Mouse (Mus musculus) heart, embryonic 16.5 days (tissue): Measurements from ENCODE around the gene Tpm1. TPM values are rescaled to one million over a fixed set of nuclear protein-coding genes. Genes with fewer than 3 reads are reported as not detected.

ENCODE experiments used
- ATAC-seq: fragments of 200-750 bp; cut with Nextera tagmentation; replicated peaks from 2 replicates; pipeline ENCODE4 v1.8.0; 2017; ENCODE audit warnings: moderate number of reproducible peaks; ENCODE audit not compliant: insufficient read depth, low FRiP score; ENCODE audit errors: extremely low read depth
- H3K27ac ChIP-seq: fragments of 300-500 bp; sonication (generic); 2 replicates; pipeline ENCODE4 v1.5.1; 2014; ENCODE audit warnings: mild to moderate bottlenecking, low read length, control low read depth, moderate library complexity
- H3K27me3 ChIP-seq: fragments of 300-500 bp; sonication (generic); 2 replicates; pipeline ENCODE4 v1.6.1; 2014; ENCODE audit warnings: low read length, mixed read lengths; ENCODE audit not compliant: control insufficient read depth, insufficient read depth
- H3K36me3 ChIP-seq: fragments of 300-500 bp; sonication (generic); 2 replicates; pipeline ENCODE4 v1.6.1; 2014; ENCODE audit not compliant: control insufficient read depth, insufficient read depth
- H3K4me1 ChIP-seq: fragments of 300-500 bp; sonication (generic); 2 replicates; pipeline ENCODE4 v1.6.1; 2014; ENCODE audit warnings: low read length, mixed read lengths; ENCODE audit not compliant: control insufficient read depth, insufficient read depth
- H3K4me2 ChIP-seq: fragments of 300-500 bp; sonication (generic); 2 replicates; pipeline ENCODE4 v1.6.1; 2014; ENCODE audit warnings: low read depth, mild to moderate bottlenecking, control low read depth, low read length
- H3K4me3 ChIP-seq: fragments of 300-500 bp; sonication (generic); 2 replicates; pipeline ENCODE4 v1.5.1; 2014; ENCODE audit warnings: mild to moderate bottlenecking, control low read depth, low read length
- H3K9ac ChIP-seq: fragments of 300-500 bp; sonication (generic); 2 replicates; pipeline ENCODE4 v1.6.1; 2014; ENCODE audit warnings: low read length, control low read depth
- H3K9me3 ChIP-seq: fragments of 300-500 bp; sonication (generic); replicated peaks from 2 replicates; pipeline ENCODE4 v1.6.1; 2016; ENCODE audit warnings: low read length; ENCODE audit not compliant: control insufficient read depth
- WGBS: fragments of 180-500 bp; shearing (Covaris S2); extraction: QIAGEN DNeasy Blood & Tissue Kit; methylation state at CpG from one replicate; pipeline ENCODE4 v1.1.7; 2014; 5-methylcytosine and 5-hydroxymethylcytosine counted together
- polyA plus RNA-seq: library from polyadenylated mRNA; unstranded; fragments of >200 nt; fragmentation: Nextera tagmentation; extraction: Ambion mirVana; gene quantifications from 2 replicates; pipeline ENCODE4 v1.2.1, GENCODE M21; 2015

Gene Tpm1
- polyA plus RNA-seq, 1 experiment from 2014 or later: 5,310 TPM

- H3K27ac ChIP-seq: peak overlapping the region; percentile 56
- H3K27me3 ChIP-seq: no peaks in the 10 kb centered on the region
- peaks cover 44% of the 10 kb centered on the region for H3K36me3 ChIP-seq
- 27% methylated on average over 17 of the region's 17 CpGs for WGBS
- H3K4me3 ChIP-seq: no peak overlapping the region
- peaks cover 26% of the 10 kb centered on the region for H3K4me1 ChIP-seq
- no peak overlapping the region for H3K9ac ChIP-seq
- no peak overlapping the region for H3K4me2 ChIP-seq
- ATAC-seq: 0 out of 2 replicates have a peak, but pooled peaks have one; percentile 21
- H3K9me3 ChIP-seq: no peaks in the 10 kb centered on the region
Observed at GRCm38 (mm10) chr9:67024889-67025692, 24.1 kb downstream of the Tpm1 start.

DNA sequence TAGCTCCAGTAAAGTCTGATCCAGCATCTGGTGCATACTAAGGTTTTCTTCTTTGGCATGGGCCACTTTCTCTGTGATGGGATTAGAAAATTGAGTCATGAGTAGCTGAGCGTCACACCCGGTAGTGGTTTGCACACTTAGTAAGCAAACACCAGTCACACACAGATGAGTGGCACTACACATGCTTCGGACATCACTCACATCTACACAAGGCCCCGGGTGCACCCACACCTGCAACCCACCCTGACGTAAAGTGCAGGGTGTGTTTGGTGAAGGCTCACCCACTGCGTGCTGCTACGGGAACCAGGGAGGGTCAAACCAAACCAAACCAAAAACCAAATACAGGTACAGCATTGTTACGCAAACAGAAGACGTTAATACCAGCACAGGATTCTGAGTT lies 25.8 kb downstream of the Tpm1 start:
- Histone ChIP-seq H3K9ac (no peak overlapping the region), H3K27ac (no peak overlapping the region), H3K4me3 (no peak overlapping the region), H3K36me3 (peaks cover 28% of the 10 kb centered on the region), H3K9me3 (no peaks in the 10 kb centered on the region), H3K4me1 (peaks cover 27% of the 10 kb centered on the region), H3K27me3 (no peaks in the 10 kb centered on the region), H3K4me2 (no peak overlapping the region)
- 85% methylated on average over 9 of the region's 9 CpGs for WGBS
- no peak for ATAC-seq

- Histone ChIP-seq H3K4me2 (peak overlapping the region; percentile 7; the same call in 1 of the 2 replicates), H3K4me3 (no peak overlapping the region), H3K27me3 (no peaks in the 10 kb centered on the region), H3K4me1 (peaks cover 14% of the 10 kb centered on the region), H3K9ac (no peak overlapping the region), H3K36me3 (peaks cover 15% of the 10 kb centered on the region), H3K9me3 (no peaks in the 10 kb centered on the region), H3K27ac (peak overlapping the region; percentile 84)
- 18% methylated on average over 2 of the region's 2 CpGs for WGBS
- ATAC-seq: peak; percentile 72
Observed at GRCm38 (mm10) chr9:67020063-67020462, 29.1 kb downstream of the Tpm1 start.

GRCm38 (mm10) chr9:67013501-67013900 lies 35.7 kb downstream of the Tpm1 start:
- H3K27me3 ChIP-seq: no peaks in the 10 kb centered on the region
- no peak overlapping the region for H3K27ac ChIP-seq
- H3K4me1 ChIP-seq: peaks cover 15% of the 10 kb centered on the region
- no peak overlapping the region for H3K4me3 ChIP-seq
- ATAC-seq: no peak
- no peaks in the 10 kb centered on the region for H3K36me3 ChIP-seq
- 33% methylated on average over 2 of the region's 2 CpGs for WGBS
- no peaks in the 10 kb centered on the region for H3K9me3 ChIP-seq
- H3K9ac ChIP-seq: no peak overlapping the region
- no peak overlapping the region for H3K4me2 ChIP-seq

DNA sequence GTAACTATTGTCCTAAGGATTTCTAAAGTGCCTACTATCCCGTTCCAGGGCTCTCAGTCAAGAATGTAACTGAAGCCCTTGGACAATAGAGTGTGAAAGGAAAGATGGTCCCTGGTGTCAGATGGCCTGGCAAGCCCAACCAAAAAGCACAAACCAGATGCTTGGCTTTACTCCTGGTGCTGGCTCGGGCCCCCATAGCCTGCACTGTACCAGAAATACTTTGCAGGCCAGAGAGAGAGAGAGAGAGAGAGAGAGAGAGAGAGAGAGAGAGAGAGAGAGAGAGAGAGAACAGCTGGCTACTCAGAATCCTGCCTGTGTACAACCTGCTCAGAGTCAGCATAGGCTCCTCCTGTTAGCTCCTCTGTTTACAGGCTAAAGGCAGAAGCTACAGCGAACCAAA lies 36.7 kb downstream of the Tpm1 start:
- no peak overlapping the region for H3K4me2 ChIP-seq
- H3K4me3 ChIP-seq: no peak overlapping the region
- no peak overlapping the region for H3K9ac ChIP-seq
- 27% methylated on average over 3 of the region's 3 CpGs for WGBS
- H3K4me1 ChIP-seq: peaks cover 15% of the 10 kb centered on the region
- peak; percentile 73 for ATAC-seq
- H3K27ac ChIP-seq: peak overlapping the region; percentile 61
- H3K27me3 ChIP-seq: no peaks in the 10 kb centered on the region
- H3K9me3 ChIP-seq: no peaks in the 10 kb centered on the region
- no peaks in the 10 kb centered on the region for H3K36me3 ChIP-seq

DNA sequence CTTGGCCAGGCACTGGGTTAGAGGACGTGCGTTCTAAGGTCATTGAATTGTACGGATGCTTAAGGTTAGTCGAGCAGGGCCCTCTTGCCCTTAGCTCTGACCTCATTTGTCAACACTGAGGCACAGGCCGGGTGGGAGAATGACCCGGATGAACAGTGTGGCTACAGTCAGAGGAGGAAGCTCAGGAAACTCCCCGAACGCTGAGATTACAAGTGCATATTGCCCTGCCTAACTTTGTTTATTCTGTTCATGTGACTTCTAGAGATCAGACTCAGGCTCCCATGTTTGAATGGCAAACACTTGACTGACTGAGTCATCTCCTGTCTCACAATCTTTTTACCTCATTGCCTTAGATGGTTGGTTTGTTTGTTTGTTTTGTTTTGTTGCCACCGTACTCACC lies 37.7 kb downstream of the Tpm1 start:
- Histone ChIP-seq H3K4me1 (peaks cover 15% of the 10 kb centered on the region), H3K27ac (no peak overlapping the region), H3K9me3 (no peaks in the 10 kb centered on the region), H3K9ac (no peak overlapping the region), H3K4me3 (no peak overlapping the region), H3K4me2 (no peak overlapping the region), H3K27me3 (no peaks in the 10 kb centered on the region), H3K36me3 (no peaks in the 10 kb centered on the region)
- 64% methylated on average over 9 of the region's 9 CpGs for WGBS
- no peak for ATAC-seq

DNA sequence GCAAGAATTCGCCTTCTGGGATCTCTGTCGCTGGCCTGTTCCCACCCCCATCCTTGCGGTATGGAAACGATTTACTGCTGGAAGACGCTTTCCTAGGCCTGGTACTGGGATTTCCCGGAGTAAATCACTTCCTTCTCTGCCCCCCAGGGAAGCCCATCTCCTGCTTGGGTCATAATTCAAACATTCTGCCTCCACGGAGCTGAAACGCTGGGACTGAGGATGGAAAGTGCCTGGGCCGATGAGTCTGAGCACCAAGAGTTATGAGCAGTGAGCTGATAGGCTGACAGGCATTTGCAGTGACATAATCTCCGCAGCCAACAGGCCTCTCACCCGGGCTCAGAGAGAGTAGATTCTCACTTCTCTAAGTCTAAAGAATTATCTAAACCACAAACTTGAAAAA lies 40.4 kb downstream of the Tpm1 start:
- Histone ChIP-seq H3K4me2 (no peak overlapping the region), H3K27ac (no peak overlapping the region)
- WGBS: 42% methylated on average over 11 of the region's 11 CpGs

DNA sequence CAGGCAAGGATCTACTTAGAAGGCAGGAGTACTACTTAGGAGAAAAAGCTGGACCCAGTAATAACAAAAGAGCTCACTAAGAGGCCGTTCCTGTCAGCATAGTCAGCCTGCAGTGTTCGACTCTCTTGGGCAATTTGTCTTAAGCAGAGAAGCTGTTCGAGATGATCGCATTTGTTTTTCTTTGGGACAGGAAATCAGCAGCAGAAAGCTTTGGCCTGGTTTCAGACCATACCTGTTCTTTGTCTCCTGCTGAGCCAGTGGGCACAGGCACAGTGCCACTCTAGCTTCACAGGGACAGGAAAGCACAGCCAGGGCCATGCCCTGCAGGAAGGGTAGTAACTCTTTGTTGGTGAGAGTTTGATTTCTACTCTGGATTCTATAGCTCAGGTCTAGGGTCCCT lies 42.8 kb downstream of the Tpm1 start:
- H3K27me3 ChIP-seq: no peaks in the 10 kb centered on the region
- no peak overlapping the region for H3K9ac ChIP-seq
- no peak for ATAC-seq
- no peak overlapping the region for H3K4me3 ChIP-seq
- H3K36me3 ChIP-seq: no peaks in the 10 kb centered on the region
- WGBS: 67% methylated on average over 4 of the region's 4 CpGs
- H3K27ac ChIP-seq: no peak overlapping the region
- no peak overlapping the region for H3K4me2 ChIP-seq
- H3K9me3 ChIP-seq: no peaks in the 10 kb centered on the region
- H3K4me1 ChIP-seq: peaks cover 3% of the 10 kb centered on the region; the same call in 1 of the 2 replicates

More for the DNA sequence above, 40.4 kb downstream of the Tpm1 start:
- H3K4me3 ChIP-seq: no peak overlapping the region
- H3K9me3 ChIP-seq: no peaks in the 10 kb centered on the region
- no peak for ATAC-seq
- no peaks in the 10 kb centered on the region for H3K27me3 ChIP-seq
- no peaks in the 10 kb centered on the region for H3K36me3 ChIP-seq
- peaks cover 15% of the 10 kb centered on the region for H3K4me1 ChIP-seq
- H3K9ac ChIP-seq: no peak overlapping the region

DNA sequence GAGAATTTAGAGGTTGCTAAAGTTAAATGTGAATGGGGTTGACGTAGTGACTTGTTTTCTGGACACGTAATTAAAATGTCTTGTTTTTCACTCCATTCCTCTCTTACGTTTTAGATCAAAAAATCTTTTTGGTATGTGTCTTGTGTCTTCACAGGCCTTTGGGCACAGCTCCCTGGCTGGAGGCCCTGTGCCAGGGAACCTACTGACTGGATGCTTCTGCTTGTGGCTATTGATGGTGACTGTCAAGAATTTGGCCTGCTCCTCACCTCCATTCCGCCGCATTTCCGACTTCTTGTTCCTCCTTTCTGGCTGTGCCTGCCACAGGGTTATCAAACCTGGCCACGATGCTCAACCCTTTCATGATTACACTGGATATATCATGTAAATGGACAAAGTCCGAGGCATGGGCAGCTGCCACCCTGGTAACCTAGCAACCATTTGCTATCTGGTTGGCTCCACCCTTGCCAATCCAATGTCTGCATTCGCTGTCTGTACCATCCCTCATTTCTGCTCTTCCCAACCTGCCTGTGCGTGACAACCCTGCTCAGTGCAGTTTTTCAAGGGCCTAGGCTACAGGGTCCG lies 44.0 kb downstream of the Tpm1 start:
- H3K36me3 ChIP-seq: no peaks in the 10 kb centered on the region
- no peaks in the 10 kb centered on the region for H3K27me3 ChIP-seq
- 70% methylated on average over 11 of the region's 11 CpGs for WGBS
- H3K4me2 ChIP-seq: no peak overlapping the region
- H3K27ac ChIP-seq: no peak overlapping the region
- ATAC-seq: no peak
- peaks cover 5% of the 10 kb centered on the region; the same call in 1 of the 2 replicates for H3K4me1 ChIP-seq
- H3K9ac ChIP-seq: no peak overlapping the region
- H3K9me3 ChIP-seq: no peaks in the 10 kb centered on the region
- no peak overlapping the region for H3K4me3 ChIP-seq
